ENCODE assay signal across 10 mouse cellular contexts in the genomic region with DNA sequence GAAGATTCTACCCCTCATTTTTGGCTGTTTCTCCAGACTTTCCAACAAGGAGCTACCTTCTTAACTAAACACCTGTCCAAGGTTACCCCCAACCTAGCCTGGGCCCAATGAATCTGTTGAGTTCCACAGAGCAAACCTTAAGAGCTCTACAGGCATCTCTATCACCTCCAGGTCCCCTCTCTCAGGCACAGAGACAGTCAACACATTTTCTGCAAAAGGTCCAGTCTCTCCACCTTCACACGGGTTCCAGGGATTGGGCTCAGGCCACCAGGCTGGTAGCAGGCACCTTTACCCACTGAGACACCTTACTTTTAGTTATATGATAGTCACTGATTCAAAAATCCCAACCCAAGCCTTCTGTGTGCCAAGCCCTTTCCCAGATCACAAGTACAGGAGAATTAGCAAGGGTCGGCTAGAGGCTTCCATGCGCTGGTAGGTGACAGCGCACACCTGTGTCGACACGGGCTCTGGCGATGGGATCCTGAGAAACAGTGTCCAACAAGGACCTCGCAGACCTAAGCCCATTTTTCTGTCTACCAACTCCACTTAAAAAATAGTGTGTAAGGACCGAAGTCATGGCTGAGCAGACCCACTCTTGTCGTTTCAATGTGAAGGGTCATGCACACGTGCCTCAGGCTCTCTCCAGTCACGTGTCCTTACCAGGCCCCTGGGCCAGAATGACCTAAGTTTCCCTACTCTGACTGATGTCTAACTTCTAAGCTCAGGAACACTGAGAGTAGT.
DNase-seq lines count a peak whose midpoint lies in the region; ATAC-seq and TF ChIP-seq lines count a peak whose summit lies in the region.
"Had no signal": no experiment of that assay in that cellular context is flagged by ENCODE, and none has a peak within 500 bp of the region (broad histone marks: within the 10 kb centered on the region; RNA-seq: fewer than 3 reads in every experiment).

No protein-coding gene starts in this region.

- WGBS in lung, postnatal 0 days, result 71% methylated on average over 12 of the region's 12 CpGs
- WGBS in midbrain, embryonic 10.5 days, result 87% methylated on average over 12 of the region's 12 CpGs
- 80% methylated on average over 12 of the region's 12 CpGs for WGBS in stomach, postnatal 0 days
- 84% methylated on average over 12 of the region's 12 CpGs for WGBS in intestine, postnatal 0 days

- TF ChIP-seq EP300 in lung, postnatal 0 days (IDR thresholded peaks at IDR 0.05), result no peak
- TF ChIP-seq EP300 in stomach, postnatal 0 days (optimal IDR thresholded peaks at IDR 0.05), result no peak

- DNase-seq in gastrocnemius, adult 2 months, result no peak
- no peak for DNase-seq in gastrocnemius, postnatal 4 days (ENCODE audit: low spot score in 2 of 2)
- DNase-seq in lung, postnatal 0 days (ENCODE audit: low spot score), result no peak
- no peak for DNase-seq in lung, postnatal 10 days
- DNase-seq in midbrain, embryonic 10.5 days (ENCODE audit: low spot score), result no peak
- DNase-seq in stomach, postnatal 0 days (ENCODE audit: low spot score), result no peak
- DNase-seq in right cerebral cortex, adult 2 months (ENCODE audit: low spot score in 2 of 2), result no peak
- DNase-seq: lung, embryonic 14.5 days had no signal

- no peak overlapping the region for H3K4me2 ChIP-seq in lung, postnatal 0 days (replicated peaks; ENCODE audit: low read depth, low read length)
- H3K4me2 ChIP-seq in stomach, postnatal 0 days (replicated peaks; ENCODE audit: low read depth), result no peak overlapping the region
- H3K4me2 ChIP-seq in intestine, postnatal 0 days (replicated peaks; ENCODE audit: low read depth), result no peak overlapping the region
- H3K4me2 ChIP-seq: lung, embryonic 14.5 days had no signal

- peak overlapping the region; percentile 24; the same call in 1 of the 2 replicates for H3K4me3 ChIP-seq in gastrocnemius, adult 2 months
- H3K4me3 ChIP-seq in lung, postnatal 0 days (ENCODE audit: low read depth, low read length), result no peak overlapping the region
- no peak overlapping the region for H3K4me3 ChIP-seq in midbrain, embryonic 10.5 days
- H3K4me3 ChIP-seq in stomach, postnatal 0 days (ENCODE audit: low read depth, low read length), result no peak overlapping the region
- no peak overlapping the region for H3K4me3 ChIP-seq in intestine, postnatal 0 days (ENCODE audit: low read depth, low read length)

- peak overlapping the region; percentile 100 for H3K27ac ChIP-seq in gastrocnemius, adult 2 months
- peak overlapping the region; percentile 97 for H3K27ac ChIP-seq in lung, postnatal 0 days (ENCODE audit: low read length)
- H3K27ac ChIP-seq in midbrain, embryonic 10.5 days (replicated peaks), result peak overlapping the region; percentile 55
- peak overlapping the region; percentile 92 for H3K27ac ChIP-seq in stomach, postnatal 0 days (replicated peaks)
- H3K27ac ChIP-seq in intestine, postnatal 0 days (ENCODE audit: low read depth, low read length), result no peak overlapping the region

- no peak for TF ChIP-seq CTCF in gastrocnemius, adult 2 months (IDR thresholded peaks at IDR 0.05)
- TF ChIP-seq CTCF in lung, postnatal 0 days (IDR thresholded peaks at IDR 0.05), result no peak
- TF ChIP-seq CTCF in stomach, postnatal 0 days (IDR thresholded peaks at IDR 0.05; ENCODE audit: low read depth), result no peak
- TF ChIP-seq CTCF in intestine, postnatal 0 days (IDR thresholded peaks at IDR 0.05; ENCODE audit: low read depth), result no peak

- ATAC-seq in lung, postnatal 0 days, result no peak
- no peak for ATAC-seq in stomach, postnatal 0 days (ENCODE audit: low FRiP score, low TSS enrichment)
- ATAC-seq in intestine, postnatal 0 days, result no peak
- ATAC-seq: activated CD4-positive, CD25-positive, alpha-beta regulatory T cell, adult 4 months had no signal

- no peak overlapping the region for H3K9ac ChIP-seq in lung, postnatal 0 days (replicated peaks; ENCODE audit: low read depth)
- 0 out of 2 replicates have a peak overlapping the region, but pooled peaks have one; percentile 41 for H3K9ac ChIP-seq in stomach, postnatal 0 days (ENCODE audit: low read length)
- no peak overlapping the region for H3K9ac ChIP-seq in intestine, postnatal 0 days (ENCODE audit: low read depth, low read length)
- H3K9ac ChIP-seq: lung, embryonic 14.5 days had no signal

- no peaks in the 10 kb centered on the region for H3K36me3 ChIP-seq in lung, postnatal 0 days (ENCODE audit: insufficient read depth, low read length)
- no peaks in the 10 kb centered on the region for H3K36me3 ChIP-seq in midbrain, embryonic 10.5 days
- H3K36me3 ChIP-seq in stomach, postnatal 0 days (ENCODE audit: control insufficient read depth, insufficient read depth, low read length), result no peaks in the 10 kb centered on the region
- no peaks in the 10 kb centered on the region for H3K36me3 ChIP-seq in intestine, postnatal 0 days (ENCODE audit: control insufficient read depth, insufficient read depth)

- no peaks in the 10 kb centered on the region for H3K27me3 ChIP-seq in lung, postnatal 0 days (replicated peaks; ENCODE audit: insufficient read depth, low read length)
- no peaks in the 10 kb centered on the region for H3K27me3 ChIP-seq in midbrain, embryonic 10.5 days (ENCODE audit: low read depth, poor library complexity, severe bottlenecking)
- H3K27me3 ChIP-seq in stomach, postnatal 0 days (ENCODE audit: control insufficient read depth, insufficient read depth, low read length), result no peaks in the 10 kb centered on the region
- no peaks in the 10 kb centered on the region for H3K27me3 ChIP-seq in intestine, postnatal 0 days (replicated peaks; ENCODE audit: control insufficient read depth, insufficient read depth, low read length)

- intact Hi-C loops in gastrocnemius, adult 2 months (cut with DNase I), result loop anchor here (5.0 kb wide), 1 partner anchor 88 kb away; no protein-coding TSS in a partner anchor

- H3K4me1 ChIP-seq in lung, postnatal 0 days (ENCODE audit: insufficient read depth, low read depth, low read length), result peaks cover 74% of the 10 kb centered on the region
- H3K4me1 ChIP-seq in midbrain, embryonic 10.5 days, result peaks cover 100% of the 10 kb centered on the region
- peaks cover 13% of the 10 kb centered on the region; the same call in 1 of the 2 replicates for H3K4me1 ChIP-seq in stomach, postnatal 0 days (replicated peaks; ENCODE audit: control insufficient read depth, insufficient read depth)
- H3K4me1 ChIP-seq in intestine, postnatal 0 days (replicated peaks; ENCODE audit: control insufficient read depth, insufficient read depth, low read length), result no peaks in the 10 kb centered on the region

- H3K9me3 ChIP-seq in lung, postnatal 0 days (ENCODE audit: low read length), result no peaks in the 10 kb centered on the region
- H3K9me3 ChIP-seq in midbrain, embryonic 10.5 days (replicated peaks), result no peaks in the 10 kb centered on the region
- no peaks in the 10 kb centered on the region for H3K9me3 ChIP-seq in stomach, postnatal 0 days (ENCODE audit: control insufficient read depth, low read length)
- H3K9me3 ChIP-seq in intestine, postnatal 0 days (ENCODE audit: control insufficient read depth), result no peaks in the 10 kb centered on the region
